Mouse (Mus musculus) c-Kit-positive CD71-positive TER-119-negative erythroid progenitor cells, embryonic 14.5 days (primary cell): ENCODE data around the gene Olfr17.
"Not testable (repeated sequence)": the region's sequence is repeated elsewhere in the genome, so short reads cannot be mapped to it uniquely, and the experiment has no call there.

Source experiments
- DNase-seq: peaks from one replicate; pipeline ENCODE4 v3.0.0-alpha.2; 2013; ENCODE audit warnings: low read depth

The Olfr17 gene

DNA sequence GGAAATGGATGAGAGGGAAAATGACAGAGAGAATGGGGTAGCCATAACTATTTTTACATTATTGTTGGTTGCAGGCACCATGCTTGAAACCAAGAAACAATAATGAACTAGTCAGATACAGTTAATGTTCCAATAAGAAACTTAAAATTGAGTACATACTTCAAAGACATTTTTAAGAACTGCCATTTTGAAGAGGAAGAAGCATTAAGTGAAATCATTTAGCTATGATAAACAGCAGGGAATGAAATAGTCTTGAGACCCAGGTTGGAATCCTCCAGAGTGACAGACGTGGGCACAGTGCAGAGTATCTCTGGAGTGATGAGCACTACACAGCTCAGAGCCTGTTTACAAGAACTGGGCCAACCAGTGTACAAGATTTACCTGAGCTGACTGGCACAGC, at the start of gene Olfr17:
TSS of gene Olfr17 (plus strand) at position 301 of the 400 bp plus-strand sequence.
- no peak for DNase-seq

DNA sequence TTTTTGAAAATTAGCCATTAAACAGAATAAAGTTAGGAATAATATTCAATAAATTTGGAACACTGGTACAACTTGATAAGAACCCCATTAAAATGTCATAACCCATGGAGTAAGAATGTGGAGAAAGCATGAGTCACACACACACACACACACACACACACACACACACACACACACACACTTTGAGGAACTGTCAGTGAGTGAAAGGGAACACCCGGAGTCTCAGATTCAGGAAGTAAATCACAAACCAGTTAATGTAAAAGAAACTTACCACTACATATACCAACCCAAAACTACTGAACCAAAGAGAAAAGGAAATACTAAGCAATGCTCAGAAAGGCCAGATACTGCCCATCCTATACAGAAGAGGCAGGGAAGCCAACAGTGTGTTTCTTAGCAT, 48.6 kb upstream of the Olfr17 start:
- no peak for DNase-seq

GRCm38 (mm10) chr7:107045833-107046232, 47.2 kb upstream of the Olfr17 start:
- peak; percentile 35 for DNase-seq

- DNase-seq: no peak
Measured at GRCm38 (mm10) chr7:107047578-107047977, 45.4 kb upstream of the Olfr17 start.

DNA sequence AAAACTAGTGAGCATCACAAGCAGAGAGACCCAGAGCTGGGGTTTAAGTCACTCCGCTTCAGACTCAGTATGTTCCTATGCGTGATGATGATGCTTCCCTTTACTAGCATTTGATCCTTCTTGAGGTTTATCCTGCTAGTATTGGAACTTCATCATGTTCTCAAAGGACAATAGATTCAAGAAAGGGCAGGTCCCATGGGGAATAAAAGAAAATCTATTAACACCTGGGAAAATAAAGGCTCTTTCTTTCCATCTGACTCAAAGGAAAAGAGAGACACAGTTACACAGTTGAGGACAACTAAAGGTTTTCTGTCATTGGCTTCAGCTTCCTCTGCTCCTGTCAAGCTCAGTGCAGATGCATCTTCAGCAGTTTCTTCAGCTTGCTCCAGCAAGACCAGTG, 22.3 kb upstream of the Olfr17 start, which contains the start of gene Olfr714:
TSS of gene Olfr714 (plus strand) at position 301 of the 400 bp plus-strand sequence.
- no peak for DNase-seq

GRCm38 (mm10) chr7:107110269-107110668, 17.2 kb downstream of the Olfr17 start, which contains the start of gene Olfr715b:
TSS of gene Olfr715b (minus strand) at chr7:107110369.
- DNase-seq: not testable (repeated sequence)

DNA sequence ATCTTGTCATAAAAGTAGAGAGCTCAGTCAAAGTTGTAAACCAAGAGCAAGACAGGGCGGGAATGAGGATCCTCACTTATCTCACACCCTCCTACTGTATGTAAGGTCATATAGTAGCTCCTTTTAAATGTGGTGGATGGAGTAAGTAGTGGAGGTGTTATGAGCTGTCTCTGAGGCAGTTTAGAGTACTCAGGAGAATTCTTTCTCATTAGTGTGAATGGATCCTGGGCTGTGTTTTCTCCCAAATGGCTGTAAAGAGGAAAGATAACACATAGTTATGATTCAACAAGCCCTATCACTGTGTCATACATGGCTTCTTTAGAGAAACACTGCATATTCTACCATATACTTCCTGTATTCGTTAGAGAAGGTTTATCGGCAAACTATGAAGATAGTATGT, 38.0 kb downstream of the Olfr17 start, which contains the start of gene Olfr715:
TSS of gene Olfr715 (minus strand) at position 101 of the 400 bp plus-strand sequence.
- not testable (repeated sequence) for DNase-seq

- not testable (repeated sequence) for DNase-seq
Measured at GRCm38 (mm10) chr7:107138027-107138426, 45.0 kb downstream of the Olfr17 start, which contains the start of gene Olfr716. TSS of gene Olfr716 (plus strand) at chr7:107138327.
